Mouse (Mus musculus) E14TG2a.4 (cell line): ENCODE results near the gene Glrx.

Source experiments
- CTCF ChIP-seq: conservative IDR thresholded peaks from 2 replicates; pipeline ENCODE4 v1.5.1; 2014; ENCODE audit warnings: low read length
- NANOG ChIP-seq: IDR thresholded peaks from 2 replicates; pipeline ENCODE4 v1.6.1; 2014; ENCODE audit warnings: borderline replicate concordance, low read length, mixed read lengths
- POU5F1 ChIP-seq: IDR thresholded peaks from 2 replicates; pipeline ENCODE4 v1.6.1; 2014; ENCODE audit warnings: low read length, borderline replicate concordance

GRCm38 (mm10) chr13:75838506-75838905 lies 1.2 kb upstream of the Glrx start:
- TF ChIP-seq CTCF (no peak), NANOG (no peak), POU5F1 (no peak)
